Mouse (Mus musculus) kidney, embryonic 15.5 days (tissue): Measurements from ENCODE around the gene Chst4. TPM values are rescaled to one million over a fixed set of nuclear protein-coding genes. Genes with fewer than 3 reads are reported as not detected.
"Not testable (repeated sequence)": the region's sequence is repeated elsewhere in the genome, so short reads cannot be mapped to it uniquely, and the experiment has no call there.

Source experiments
- ATAC-seq: fragments of 200-750 bp; cut with Nextera tagmentation; replicated peaks from 2 replicates; pipeline ENCODE4 v1.8.0; 2017; ENCODE audit warnings: moderate TSS enrichment; ENCODE audit not compliant: low FRiP score
- H3K27ac ChIP-seq: fragments of 300-500 bp; sonication (generic); 2 replicates; pipeline ENCODE4 v1.5.1; 2015; ENCODE audit warnings: mild to moderate bottlenecking, inconsistent platforms
- H3K27me3 ChIP-seq: fragments of 300-500 bp; sonication (generic); 2 replicates; pipeline ENCODE4 v1.6.1; 2015; ENCODE audit warnings: inconsistent platforms
- H3K36me3 ChIP-seq: fragments of 300-500 bp; sonication (generic); 2 replicates; pipeline ENCODE4 v1.6.1; 2015; ENCODE audit warnings: inconsistent platforms
- H3K4me1 ChIP-seq: fragments of 300-500 bp; sonication (generic); 2 replicates; pipeline ENCODE4 v1.6.1; 2015; ENCODE audit warnings: inconsistent platforms
- H3K4me2 ChIP-seq: fragments of 300-500 bp; sonication (generic); 2 replicates; pipeline ENCODE4 v1.6.1; 2015; ENCODE audit warnings: moderate library complexity, mild to moderate bottlenecking, inconsistent platforms
- H3K4me3 ChIP-seq: fragments of 300-500 bp; sonication (generic); replicated peaks from 2 replicates; pipeline ENCODE4 v1.5.1; 2015; ENCODE audit warnings: mild to moderate bottlenecking, inconsistent platforms
- H3K9ac ChIP-seq: fragments of 300-500 bp; sonication (generic); 2 replicates; pipeline ENCODE4 v1.6.1; 2015; ENCODE audit warnings: mild to moderate bottlenecking, inconsistent platforms
- H3K9me3 ChIP-seq: fragments of 300-500 bp; sonication (generic); replicated peaks from 2 replicates; pipeline ENCODE4 v1.6.1; 2016; ENCODE audit warnings: inconsistent platforms
- WGBS: fragments of 180-500 bp; shearing (Covaris S2); methylation state at CpG from one replicate; pipeline ENCODE4 v1.1.7; 2015; ENCODE audit warnings: mixed read lengths; 5-methylcytosine and 5-hydroxymethylcytosine counted together
- polyA plus RNA-seq: library from polyadenylated mRNA; unstranded; fragments of >200 nt; fragmentation: Nextera tagmentation; extraction: Ambion mirVana; gene quantifications from 2 replicates; pipeline ENCODE4 v1.2.1, GENCODE M21; 2015

Gene Chst4
- polyA plus RNA-seq, 1 experiment from 2014 or later: 0.16 TPM

DNA sequence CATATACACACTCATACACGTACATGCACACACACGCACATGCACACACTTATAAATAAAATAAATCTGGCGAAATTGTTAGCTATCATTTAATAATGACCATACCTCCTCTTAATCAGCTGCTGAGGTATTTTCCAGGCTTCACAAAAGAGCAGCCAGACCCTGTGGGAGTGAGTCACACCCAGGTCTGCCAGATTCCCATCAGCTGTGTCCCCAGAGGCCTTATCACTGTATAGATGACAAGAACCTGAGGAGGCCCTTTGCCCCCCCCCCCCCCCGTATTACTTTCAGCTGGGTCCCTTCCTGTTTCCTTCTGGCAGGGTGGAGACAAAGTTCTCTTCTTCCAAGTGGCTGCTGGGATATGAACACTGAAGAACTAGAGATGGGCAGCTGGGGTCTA, 969 bp upstream of the Chst4 start:
- no peaks in the 10 kb centered on the region for H3K9me3 ChIP-seq
- H3K27me3 ChIP-seq: no peaks in the 10 kb centered on the region
- H3K4me2 ChIP-seq: no peak overlapping the region
- 88% methylated on average over 4 of the region's 4 CpGs for WGBS
- H3K27ac ChIP-seq: no peak overlapping the region
- H3K9ac ChIP-seq: no peak overlapping the region
- no peak for ATAC-seq
- no peaks in the 10 kb centered on the region for H3K4me1 ChIP-seq
- H3K36me3 ChIP-seq: no peaks in the 10 kb centered on the region
- no peak overlapping the region for H3K4me3 ChIP-seq

DNA sequence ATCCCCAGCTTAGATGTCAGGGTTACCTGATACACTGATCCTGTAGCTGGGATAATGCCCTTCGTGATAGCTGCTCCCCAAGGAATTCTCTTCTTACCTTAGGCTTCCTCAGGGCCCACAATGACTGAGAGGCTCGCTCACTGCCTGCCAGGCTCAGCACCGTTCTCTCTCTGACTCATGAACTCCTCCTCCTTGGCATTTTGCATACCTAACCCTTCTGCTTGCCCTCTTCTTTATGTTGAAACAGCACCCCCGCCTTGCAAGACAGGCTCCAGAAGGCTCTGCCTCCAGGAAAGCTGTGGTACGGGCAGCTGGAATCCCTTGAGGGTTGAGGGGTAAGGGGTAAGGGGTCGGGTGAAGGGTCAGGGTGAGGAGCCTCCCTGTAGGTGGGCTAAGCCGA, 324 bp downstream of the Chst4 start:
- H3K4me1 ChIP-seq: no peaks in the 10 kb centered on the region
- no peak overlapping the region for H3K9ac ChIP-seq
- no peak for ATAC-seq
- no peaks in the 10 kb centered on the region for H3K36me3 ChIP-seq
- no peak overlapping the region for H3K4me3 ChIP-seq
- H3K27ac ChIP-seq: no peak overlapping the region
- H3K4me2 ChIP-seq: no peak overlapping the region
- no peaks in the 10 kb centered on the region for H3K9me3 ChIP-seq
- no peaks in the 10 kb centered on the region for H3K27me3 ChIP-seq
- 35% methylated on average over 7 of the region's 7 CpGs for WGBS

DNA sequence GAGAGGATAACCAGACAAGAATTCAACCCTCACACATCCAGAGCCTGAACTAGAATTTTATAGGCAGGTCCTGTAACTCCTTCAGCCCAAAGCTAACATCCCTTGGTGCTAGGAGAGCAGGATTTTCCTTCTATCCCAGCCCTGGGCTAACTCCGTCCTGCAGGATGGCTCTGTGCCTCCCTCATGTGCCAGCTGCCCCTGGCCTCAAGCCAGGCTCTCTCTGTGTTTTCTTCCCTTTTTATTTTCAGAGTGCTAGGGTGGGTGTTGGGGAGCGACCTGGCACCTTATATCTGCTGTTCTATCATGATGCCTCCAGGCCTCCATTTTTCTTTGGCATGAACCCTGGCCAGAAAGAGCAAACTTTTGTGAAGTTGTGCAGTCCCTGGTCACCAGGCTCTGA, 3.4 kb downstream of the Chst4 start:
- no peaks in the 10 kb centered on the region for H3K36me3 ChIP-seq
- no peaks in the 10 kb centered on the region for H3K27me3 ChIP-seq
- H3K4me2 ChIP-seq: no peak overlapping the region
- ATAC-seq: no peak
- 79% methylated on average over 2 of the region's 2 CpGs for WGBS
- no peaks in the 10 kb centered on the region for H3K9me3 ChIP-seq
- H3K27ac ChIP-seq: no peak overlapping the region
- H3K9ac ChIP-seq: no peak overlapping the region
- H3K4me3 ChIP-seq: no peak overlapping the region
- H3K4me1 ChIP-seq: no peaks in the 10 kb centered on the region

DNA sequence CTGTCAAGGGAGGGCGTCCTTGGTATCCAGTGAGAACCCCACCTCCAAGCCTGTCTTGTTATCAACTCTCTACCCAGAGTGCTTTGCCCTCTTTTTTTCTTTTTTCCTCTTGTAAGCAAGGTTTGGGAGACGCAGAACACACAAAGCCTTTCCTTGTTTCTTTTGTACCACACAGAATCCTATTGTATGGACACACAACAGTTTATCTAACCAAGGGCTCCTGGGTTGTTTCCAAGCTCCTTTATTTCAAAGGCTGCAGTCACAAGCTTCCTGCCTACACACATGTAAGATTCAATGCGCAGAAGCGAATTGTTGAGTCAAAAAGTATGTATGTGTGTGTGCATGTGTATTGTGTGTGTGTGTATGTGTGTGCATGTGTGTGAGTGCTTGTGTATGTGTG, 5.2 kb downstream of the Chst4 start:
- H3K4me2 ChIP-seq: no peak overlapping the region
- H3K9ac ChIP-seq: no peak overlapping the region
- no peaks in the 10 kb centered on the region for H3K4me1 ChIP-seq
- ATAC-seq: no peak
- H3K9me3 ChIP-seq: 0 out of 2 replicates have a peak, but pooled peaks cover 5% of the 10 kb centered on the region
- WGBS: 80% methylated on average over 4 of the region's 4 CpGs
- no peak overlapping the region for H3K27ac ChIP-seq
- no peaks in the 10 kb centered on the region for H3K27me3 ChIP-seq
- H3K4me3 ChIP-seq: no peak overlapping the region
- no peaks in the 10 kb centered on the region for H3K36me3 ChIP-seq

DNA sequence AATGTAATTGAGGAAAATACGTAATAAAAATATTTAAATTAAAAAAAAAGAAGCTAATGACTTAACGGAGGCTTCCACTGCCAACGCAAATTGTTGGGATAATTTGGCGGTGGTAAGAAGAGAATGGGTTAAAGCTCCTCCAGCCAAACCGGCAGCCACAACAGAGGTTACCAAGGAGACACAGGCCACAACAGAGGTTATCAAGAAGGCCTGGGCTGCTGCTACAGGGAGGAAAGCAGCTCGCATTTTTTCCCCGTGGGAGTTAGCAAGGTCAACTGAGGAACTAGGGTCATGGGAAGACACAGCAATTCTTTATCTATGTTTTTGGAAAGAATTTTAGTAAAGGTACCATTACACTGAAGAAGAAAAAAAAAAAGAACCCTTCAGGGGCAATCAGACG, 5.8 kb downstream of the Chst4 start:
- ATAC-seq, H3K9me3 ChIP-seq, H3K9ac ChIP-seq, H3K4me3 ChIP-seq, H3K4me1 ChIP-seq, H3K4me2 ChIP-seq, H3K36me3 ChIP-seq, H3K27ac ChIP-seq, H3K27me3 ChIP-seq: not testable (repeated sequence)
- WGBS: 37% methylated on average over 8 of the region's 8 CpGs

DNA sequence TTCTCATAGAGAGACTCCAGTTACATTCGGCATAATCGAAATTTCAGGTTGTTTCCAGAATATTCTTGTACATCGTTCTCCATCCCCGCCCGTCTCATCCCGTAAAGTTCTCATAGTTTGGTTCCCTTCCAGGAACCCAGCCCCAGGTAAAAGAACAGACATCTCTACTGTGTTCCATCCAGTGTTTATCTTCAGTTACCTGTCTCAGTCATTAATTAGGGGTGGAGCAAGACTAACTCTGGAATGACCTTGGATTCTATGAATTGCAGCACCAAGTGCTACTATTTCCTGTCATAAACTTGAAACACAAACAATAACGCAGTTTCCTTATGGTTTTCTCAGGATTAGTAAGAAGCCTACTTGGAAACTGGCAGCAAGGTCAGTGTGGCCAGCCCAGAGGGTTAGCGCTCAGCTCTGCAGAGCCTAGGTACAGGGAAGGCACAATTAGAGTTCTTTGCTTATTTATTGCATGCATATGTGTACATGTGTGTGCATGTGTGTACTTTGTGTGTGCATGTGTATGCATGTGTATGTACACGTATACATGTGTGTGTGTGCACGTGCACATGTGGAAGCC, 16.7 kb downstream of the Chst4 start:
- Histone ChIP-seq H3K4me3 (no peak overlapping the region), H3K27me3 (no peaks in the 10 kb centered on the region), H3K4me1 (no peaks in the 10 kb centered on the region), H3K9ac (no peak overlapping the region), H3K36me3 (no peaks in the 10 kb centered on the region), H3K9me3 (no peaks in the 10 kb centered on the region), H3K4me2 (no peak overlapping the region), H3K27ac (no peak overlapping the region)
- no peak for ATAC-seq
- WGBS: 91% methylated on average over 10 of the region's 10 CpGs

DNA sequence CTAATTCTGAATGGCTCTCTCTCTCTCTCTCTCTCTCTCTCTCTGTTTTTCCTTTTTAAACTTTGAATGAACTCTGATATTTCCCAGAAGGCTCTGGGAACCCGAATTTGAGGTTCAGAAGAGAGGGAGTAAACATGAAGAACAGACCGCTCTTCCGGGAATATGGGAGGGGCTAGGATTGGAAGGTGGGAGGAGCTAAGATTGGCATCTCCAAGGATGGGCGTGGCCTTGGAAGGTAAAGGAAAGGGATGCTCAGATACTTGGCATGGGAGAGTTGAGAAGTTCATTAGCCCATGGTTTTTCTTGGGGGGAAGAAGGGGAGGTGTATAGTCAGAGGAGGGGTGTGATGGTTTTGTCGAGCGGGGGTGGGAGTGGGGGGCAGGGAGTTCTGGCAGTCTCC, 17.5 kb downstream of the Chst4 start:
- no peak overlapping the region for H3K4me3 ChIP-seq
- no peaks in the 10 kb centered on the region for H3K27me3 ChIP-seq
- no peaks in the 10 kb centered on the region for H3K36me3 ChIP-seq
- no peaks in the 10 kb centered on the region for H3K4me1 ChIP-seq
- H3K9me3 ChIP-seq: no peaks in the 10 kb centered on the region
- WGBS: 62% methylated on average over 6 of the region's 6 CpGs
- no peak overlapping the region for H3K27ac ChIP-seq
- no peak for ATAC-seq
- H3K9ac ChIP-seq: no peak overlapping the region
- H3K4me2 ChIP-seq: no peak overlapping the region

DNA sequence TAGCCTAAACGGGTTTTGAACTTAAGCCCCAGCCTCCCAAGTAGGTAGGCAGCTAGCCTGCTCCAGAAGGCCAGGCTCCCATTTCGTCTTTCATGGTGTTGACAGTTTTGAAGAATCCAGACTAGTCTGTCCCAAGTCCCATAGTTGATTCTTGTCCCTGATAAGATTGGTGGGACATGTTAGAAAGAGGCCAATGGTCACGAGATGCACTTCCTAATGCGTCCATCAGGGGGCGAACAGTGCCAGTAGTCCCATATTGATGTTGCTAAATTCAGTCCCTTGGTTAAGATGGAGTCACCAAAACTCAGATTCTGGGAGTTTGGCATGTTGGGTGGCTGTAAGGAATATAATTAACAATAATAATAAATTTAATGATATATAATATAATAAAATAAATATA, 28.7 kb downstream of the Chst4 start:
- ATAC-seq: no peak
- no peak overlapping the region for H3K4me3 ChIP-seq
- WGBS: 37% methylated on average over 5 of the region's 5 CpGs

DNA sequence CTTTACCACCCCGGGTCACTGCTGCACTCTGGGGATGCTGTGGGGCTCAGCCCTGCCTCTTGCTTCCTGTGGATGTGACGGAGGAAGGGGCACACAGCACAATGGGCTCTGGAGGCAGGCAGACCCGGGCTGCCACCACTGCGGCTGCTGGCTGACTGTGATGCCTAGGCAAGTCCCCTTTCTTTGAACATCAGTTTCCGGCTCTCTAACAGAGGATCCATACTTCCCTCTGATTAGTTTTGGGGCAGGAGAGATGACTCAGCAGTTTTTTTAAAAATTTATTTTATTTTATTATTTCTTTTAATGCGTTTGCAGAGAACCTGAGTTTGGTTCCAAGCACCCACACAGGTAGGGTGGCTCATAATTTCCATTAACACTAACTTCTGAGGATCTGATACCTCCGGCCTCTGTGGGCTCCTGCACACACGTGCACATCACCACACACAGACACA, 30.5 kb downstream of the Chst4 start:
- H3K4me1 ChIP-seq: 0 out of 2 replicates have a peak, but pooled peaks cover 4% of the 10 kb centered on the region
- no peaks in the 10 kb centered on the region for H3K9me3 ChIP-seq
- no peak for ATAC-seq
- H3K27me3 ChIP-seq: no peaks in the 10 kb centered on the region
- no peak overlapping the region for H3K9ac ChIP-seq
- 67% methylated on average over 8 of the region's 8 CpGs for WGBS
- H3K27ac ChIP-seq: no peak overlapping the region
- no peaks in the 10 kb centered on the region for H3K36me3 ChIP-seq
- H3K4me2 ChIP-seq: no peak overlapping the region
- no peak overlapping the region for H3K4me3 ChIP-seq

More for the DNA sequence above, 28.7 kb downstream of the Chst4 start:
- Histone ChIP-seq H3K27me3 (no peaks in the 10 kb centered on the region), H3K27ac (no peak overlapping the region), H3K9me3 (no peaks in the 10 kb centered on the region), H3K36me3 (no peaks in the 10 kb centered on the region), H3K4me1 (0 out of 2 replicates have a peak, but pooled peaks cover 4% of the 10 kb centered on the region), H3K4me2 (no peak overlapping the region), H3K9ac (no peak overlapping the region)

DNA sequence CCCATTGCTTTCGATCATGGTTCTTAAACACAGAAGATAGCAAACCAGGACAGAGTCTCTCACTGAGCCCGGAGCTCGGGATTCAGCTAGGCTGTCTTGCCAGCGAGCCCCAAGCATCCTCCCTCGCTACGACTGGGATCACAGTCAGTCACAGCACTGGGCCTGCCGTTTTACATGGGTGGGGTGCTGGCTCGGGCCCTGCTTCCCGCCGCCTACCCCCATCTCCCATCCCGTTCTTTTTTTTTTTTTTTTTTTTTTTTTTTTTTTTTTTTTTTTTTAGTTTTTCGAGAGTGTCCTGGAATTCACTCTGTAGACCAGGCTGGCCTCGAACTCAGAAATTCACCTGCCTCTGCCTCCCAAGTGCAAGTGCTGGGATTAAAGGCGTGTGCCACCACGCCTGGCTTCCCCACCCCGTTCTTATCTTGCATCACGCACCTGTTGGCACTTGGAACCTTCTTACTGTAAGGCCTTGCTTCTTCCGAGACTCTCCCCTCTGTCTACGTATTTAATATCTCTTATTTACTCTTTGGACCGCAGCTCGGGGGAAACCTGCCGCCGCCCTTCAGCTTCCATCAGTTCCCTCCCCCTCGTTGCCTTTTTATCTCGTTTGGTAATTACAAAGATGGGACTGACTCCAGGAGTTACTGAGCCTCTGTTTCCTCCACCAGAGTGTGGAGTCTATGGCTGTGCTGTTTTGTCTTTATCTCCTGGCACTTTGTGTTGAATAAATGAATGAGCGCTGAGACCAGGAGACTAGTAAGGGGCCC, 31.1 kb downstream of the Chst4 start:
- Histone ChIP-seq H3K9me3 (no peaks in the 10 kb centered on the region), H3K9ac (no peak overlapping the region), H3K4me1 (0 out of 2 replicates have a peak, but pooled peaks cover 4% of the 10 kb centered on the region), H3K4me3 (no peak overlapping the region), H3K36me3 (no peaks in the 10 kb centered on the region), H3K4me2 (no peak overlapping the region), H3K27ac (no peak overlapping the region), H3K27me3 (no peaks in the 10 kb centered on the region)
- no peak for ATAC-seq
- WGBS: 85% methylated on average over 26 of the region's 26 CpGs

DNA sequence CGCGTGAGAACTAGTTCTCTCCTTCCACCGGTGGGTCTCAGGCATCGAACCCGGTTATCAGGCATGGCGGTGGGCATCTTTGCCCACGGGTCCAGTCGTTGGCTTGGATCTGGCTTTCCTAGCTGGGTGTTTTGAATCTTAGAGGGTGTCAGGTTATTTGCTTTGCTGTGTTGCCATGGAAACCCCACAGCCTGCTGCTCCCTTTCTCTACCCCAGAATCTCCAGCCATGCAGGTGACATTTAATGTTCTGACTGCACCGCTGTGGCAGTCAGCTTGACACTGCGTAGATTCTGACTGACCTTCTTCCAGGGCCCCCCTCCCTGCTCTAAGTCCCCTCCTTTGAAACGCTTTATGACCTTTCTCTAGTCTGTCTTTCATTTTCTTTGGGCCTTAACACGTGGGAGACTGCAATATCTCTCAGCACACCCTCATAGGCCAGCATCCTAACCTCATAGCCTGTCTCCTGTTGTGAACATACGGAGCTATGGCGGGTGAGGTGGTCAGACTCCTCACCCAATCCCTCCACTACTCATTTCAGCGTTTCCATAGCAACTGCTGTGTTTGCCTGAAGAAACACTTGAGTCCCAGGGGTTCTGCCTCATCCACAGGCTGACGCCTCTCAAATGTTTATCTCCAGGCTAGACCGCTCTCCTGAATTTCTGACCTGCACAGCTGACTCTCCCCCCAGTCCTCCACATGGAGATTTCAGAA, 33.1 kb downstream of the Chst4 start:
- no peak overlapping the region for H3K9ac ChIP-seq
- H3K27me3 ChIP-seq: 0 out of 2 replicates have a peak, but pooled peaks cover 3% of the 10 kb centered on the region
- H3K9me3 ChIP-seq: no peaks in the 10 kb centered on the region
- no peaks in the 10 kb centered on the region for H3K36me3 ChIP-seq
- H3K4me3 ChIP-seq: no peak overlapping the region
- WGBS: 57% methylated on average over 17 of the region's 17 CpGs
- no peak overlapping the region for H3K4me2 ChIP-seq
- no peak overlapping the region for H3K27ac ChIP-seq
- ATAC-seq: no peak
- 0 out of 2 replicates have a peak, but pooled peaks cover 4% of the 10 kb centered on the region for H3K4me1 ChIP-seq

DNA sequence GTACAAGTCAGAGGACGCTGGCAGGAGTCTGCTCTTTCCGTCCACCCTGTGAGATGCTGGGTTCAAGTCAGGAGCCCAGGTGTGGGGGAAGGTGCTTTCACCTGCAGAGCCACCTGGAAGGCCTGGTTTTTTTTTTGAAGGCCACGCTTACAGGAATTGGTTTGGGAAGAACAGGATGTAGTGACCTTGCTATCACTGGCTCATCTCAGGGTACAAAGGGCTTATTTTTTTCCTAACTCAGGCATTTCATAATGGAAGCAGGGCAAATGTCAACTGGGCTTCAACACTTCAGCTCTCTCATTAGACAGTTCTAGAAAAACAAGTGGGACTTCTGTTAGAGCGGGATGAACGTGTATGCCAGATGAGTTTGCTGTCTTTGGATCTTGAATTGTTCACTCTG, 35.2 kb downstream of the Chst4 start:
- Histone ChIP-seq H3K36me3 (no peaks in the 10 kb centered on the region), H3K27ac (no peak overlapping the region), H3K9ac (no peak overlapping the region), H3K4me3 (no peak overlapping the region), H3K4me2 (no peak overlapping the region), H3K4me1 (0 out of 2 replicates have a peak, but pooled peaks cover 4% of the 10 kb centered on the region), H3K27me3 (0 out of 2 replicates have a peak, but pooled peaks cover 7% of the 10 kb centered on the region), H3K9me3 (no peaks in the 10 kb centered on the region)
- WGBS: 71% methylated on average over 5 of the region's 5 CpGs
- no peak for ATAC-seq
